Mouse (Mus musculus): ENCODE data around the gene Btn2a2.
"Not testable (repeated sequence)": the region's sequence is repeated elsewhere in the genome, so short reads cannot be mapped to it uniquely, and the experiment has no call there.

Btn2a2 gene

GRCm38 (mm10) chr13:23488400-23489322 is at the start of gene Btn2a2:
Btn2a2 (minus strand) TSS chr13:23488857.
- DNase-seq (ENCODE audit: low read depth in 2 of 2, low spot score in 2 of 2): peak; percentile 11 to 14

GRCm38 (mm10) chr13:23538249-23538648 is 49.6 kb upstream of the Btn2a2 start:
- no peak for DNase-seq (ENCODE audit: low read depth in 2 of 2, low spot score in 2 of 2)

DNA sequence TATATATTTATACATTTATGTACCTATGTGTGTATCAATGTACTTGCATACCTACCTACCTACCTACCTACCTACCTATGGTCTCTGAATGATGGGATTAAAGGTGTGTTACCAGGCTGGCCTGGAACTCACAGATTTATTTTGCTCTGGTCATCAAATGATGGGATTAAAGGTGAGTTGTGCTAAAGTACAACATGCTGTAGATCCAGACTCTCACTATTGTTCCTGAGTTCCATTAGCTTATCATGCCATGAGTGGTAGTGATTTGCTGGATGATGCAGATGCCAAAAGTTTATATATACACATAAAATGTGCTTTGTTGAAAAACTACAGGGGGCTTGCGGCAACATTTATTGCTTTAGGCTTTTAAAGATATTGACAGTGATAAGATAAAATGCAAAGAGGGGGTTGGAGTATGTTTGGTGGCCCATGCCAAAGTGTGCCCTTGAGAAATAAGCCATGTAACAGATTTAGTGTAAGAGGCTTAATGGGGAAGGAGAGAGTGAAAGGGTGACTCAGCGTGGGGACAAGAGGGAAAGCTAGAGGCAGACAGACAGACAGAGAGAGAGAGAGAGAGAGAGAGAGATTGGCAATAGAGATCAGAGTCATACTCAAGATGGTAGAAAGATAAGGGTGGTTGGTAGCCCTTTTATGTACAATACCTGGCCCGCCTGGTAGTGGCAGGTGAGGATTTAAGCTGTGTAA is 48.5 kb upstream of the Btn2a2 start:
- DNase-seq (ENCODE audit: low read depth in 2 of 2, low spot score in 2 of 2): no peak

DNA sequence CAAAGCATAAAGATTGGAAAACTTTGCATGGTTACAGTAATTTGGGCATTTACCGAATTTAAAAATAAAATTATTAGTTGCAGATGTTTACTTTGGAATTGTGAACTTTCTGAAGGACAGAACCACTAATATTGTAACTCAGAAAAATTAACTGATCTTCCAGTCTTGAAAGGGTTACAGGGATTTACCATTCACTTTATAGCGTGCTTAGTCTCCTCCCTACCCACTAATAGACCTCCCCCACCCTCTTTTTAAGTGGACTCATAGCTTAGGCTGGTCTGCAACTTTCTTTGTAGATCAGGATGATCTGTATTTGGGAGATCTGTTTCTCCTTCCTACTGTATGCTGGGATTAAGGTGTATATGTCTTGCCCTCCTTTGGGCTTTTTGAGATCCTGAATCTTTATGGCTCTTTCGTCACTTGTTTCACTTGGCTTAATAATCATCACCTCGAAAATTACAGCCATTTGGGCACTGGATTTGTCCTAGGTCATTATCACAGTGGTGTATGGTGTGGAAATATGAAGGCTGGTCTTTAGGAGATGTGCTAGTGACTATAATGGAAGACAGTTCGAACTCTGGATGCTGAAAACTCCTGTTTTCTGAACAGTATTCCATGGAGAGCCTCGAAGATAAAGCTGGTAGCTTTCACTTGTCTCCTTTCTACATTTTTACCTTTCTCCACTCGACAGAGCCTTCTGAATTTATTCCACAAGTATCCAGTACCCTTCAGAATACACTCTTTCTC is 47.6 kb upstream of the Btn2a2 start:
- DNase-seq (ENCODE audit: low read depth in 2 of 2, low spot score in 2 of 2): no peak

DNA sequence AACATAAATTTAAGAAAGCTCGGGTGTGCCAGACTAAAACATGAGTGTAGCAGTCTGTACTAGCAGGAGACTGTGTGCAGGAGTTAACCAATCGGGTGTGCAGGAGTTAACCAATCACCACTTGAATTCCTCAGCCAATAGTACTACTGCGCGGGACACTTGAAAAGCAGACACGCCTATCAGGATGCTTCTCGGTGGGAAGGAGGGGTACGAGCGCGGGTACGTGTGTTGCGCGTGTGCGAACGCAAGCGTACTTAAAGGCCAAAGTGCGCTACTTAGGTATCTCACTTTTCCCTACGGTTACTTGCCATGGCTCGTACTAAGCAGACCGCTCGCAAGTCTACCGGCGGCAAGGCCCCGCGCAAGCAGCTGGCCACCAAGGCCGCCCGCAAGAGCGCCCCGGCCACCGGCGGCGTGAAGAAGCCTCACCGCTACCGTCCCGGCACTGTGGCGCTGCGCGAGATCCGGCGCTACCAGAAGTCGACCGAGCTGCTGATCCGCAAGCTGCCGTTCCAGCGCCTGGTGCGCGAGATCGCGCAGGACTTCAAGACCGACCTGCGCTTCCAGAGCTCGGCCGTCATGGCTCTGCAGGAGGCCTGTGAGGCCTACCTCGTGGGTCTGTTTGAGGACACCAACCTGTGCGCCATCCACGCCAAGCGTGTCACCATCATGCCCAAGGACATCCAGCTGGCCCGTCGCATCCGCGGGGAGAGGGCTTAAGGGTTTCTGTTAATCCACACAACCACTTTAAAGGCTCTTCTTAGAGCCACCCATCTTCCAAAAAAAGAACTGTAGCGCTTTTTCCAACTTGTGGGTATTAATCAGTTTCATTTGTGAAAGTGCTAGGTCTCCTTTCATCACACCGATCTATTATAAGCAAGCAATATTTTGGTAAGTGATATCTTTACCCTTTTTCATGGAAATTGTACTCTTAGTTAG is 46.7 kb upstream of the Btn2a2 start, which contains the start of gene Hist1h3g:
Gene Hist1h3g, plus strand, starts transcription at position 286 of the 939 bp plus-strand sequence.
- peak; percentile 65 to 81 for DNase-seq (ENCODE audit: low read depth in 2 of 2, low spot score in 2 of 2)

GRCm38 (mm10) chr13:23534368-23535131 is 45.9 kb upstream of the Btn2a2 start:
- DNase-seq (ENCODE audit: low read depth in 2 of 2, low spot score in 2 of 2): no peak

DNA sequence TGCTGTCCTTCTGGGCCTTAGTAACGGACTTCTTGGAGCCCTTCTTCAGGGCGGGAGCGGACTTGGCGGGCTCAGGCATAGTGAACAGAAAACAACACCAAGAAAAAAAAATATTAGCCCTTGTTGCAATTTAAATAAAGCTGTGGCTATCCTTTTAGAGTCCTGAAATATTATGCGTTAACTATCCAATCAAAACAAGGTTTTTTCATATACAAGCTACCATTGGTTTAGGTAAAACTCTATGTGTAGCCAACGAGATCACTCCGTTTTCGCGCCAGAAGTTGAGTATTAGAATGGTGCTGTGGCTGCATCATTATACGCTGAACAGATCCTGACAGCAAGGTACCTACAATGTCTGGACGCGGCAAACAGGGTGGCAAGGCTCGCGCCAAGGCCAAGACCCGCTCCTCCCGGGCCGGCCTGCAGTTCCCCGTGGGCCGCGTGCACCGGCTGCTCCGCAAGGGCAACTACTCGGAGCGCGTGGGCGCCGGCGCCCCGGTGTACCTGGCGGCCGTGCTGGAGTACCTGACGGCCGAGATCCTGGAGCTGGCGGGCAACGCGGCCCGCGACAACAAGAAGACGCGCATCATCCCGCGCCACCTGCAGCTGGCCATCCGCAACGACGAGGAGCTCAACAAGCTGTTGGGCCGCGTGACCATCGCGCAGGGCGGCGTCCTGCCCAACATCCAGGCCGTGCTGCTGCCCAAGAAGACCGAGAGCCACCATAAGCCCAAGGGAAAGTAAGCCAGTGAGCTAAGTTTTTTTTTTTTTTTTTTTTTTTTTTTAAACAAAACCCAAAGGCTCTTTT is 45.1 kb upstream of the Btn2a2 start, which contains the start of gene Hist1h2af:
Gene Hist1h2af, plus strand, starts transcription at position 347 of the 808 bp plus-strand sequence.
- DNase-seq (ENCODE audit: low read depth in 2 of 2, low spot score in 2 of 2): not testable (repeated sequence)

DNA sequence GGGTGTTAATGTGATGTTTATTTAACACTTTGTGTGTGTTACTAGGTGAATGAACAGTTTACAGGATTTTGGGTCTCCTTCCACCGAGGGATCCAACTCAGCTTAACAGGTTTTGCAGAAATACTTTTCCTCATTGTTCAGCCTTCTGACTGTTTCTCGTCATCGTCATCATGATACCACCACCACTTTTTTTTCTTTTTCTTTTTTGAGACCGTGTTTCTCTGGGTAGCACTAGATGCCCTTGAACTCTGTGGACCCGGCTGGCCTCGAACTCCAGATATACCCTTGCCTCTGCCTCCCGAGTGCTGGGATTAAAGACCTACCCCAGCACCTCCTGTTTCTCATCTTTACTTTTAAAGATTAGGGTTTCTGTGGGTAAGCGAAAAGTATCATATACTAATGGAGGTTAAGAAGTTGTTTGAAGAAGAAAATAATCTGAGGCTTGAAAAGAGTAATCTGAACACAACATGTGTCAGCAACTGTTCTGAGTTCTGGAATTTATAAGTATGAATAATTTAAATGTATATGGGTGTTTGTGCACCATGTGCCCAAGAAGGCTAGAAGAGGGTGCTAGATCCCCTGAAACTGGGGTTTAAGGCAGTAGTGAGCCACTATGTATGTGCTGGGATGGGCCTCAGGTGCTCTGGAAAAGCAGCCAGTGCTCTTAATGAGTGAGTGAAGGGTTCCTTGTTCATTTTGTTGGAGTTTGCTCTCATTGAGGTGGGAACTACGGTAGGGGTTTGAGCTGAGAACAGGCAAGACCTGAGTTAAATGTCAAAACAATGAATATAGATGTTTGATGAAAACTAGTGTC is 43.8 kb upstream of the Btn2a2 start:
- DNase-seq (ENCODE audit: low read depth in 2 of 2, low spot score in 2 of 2): no peak

DNA sequence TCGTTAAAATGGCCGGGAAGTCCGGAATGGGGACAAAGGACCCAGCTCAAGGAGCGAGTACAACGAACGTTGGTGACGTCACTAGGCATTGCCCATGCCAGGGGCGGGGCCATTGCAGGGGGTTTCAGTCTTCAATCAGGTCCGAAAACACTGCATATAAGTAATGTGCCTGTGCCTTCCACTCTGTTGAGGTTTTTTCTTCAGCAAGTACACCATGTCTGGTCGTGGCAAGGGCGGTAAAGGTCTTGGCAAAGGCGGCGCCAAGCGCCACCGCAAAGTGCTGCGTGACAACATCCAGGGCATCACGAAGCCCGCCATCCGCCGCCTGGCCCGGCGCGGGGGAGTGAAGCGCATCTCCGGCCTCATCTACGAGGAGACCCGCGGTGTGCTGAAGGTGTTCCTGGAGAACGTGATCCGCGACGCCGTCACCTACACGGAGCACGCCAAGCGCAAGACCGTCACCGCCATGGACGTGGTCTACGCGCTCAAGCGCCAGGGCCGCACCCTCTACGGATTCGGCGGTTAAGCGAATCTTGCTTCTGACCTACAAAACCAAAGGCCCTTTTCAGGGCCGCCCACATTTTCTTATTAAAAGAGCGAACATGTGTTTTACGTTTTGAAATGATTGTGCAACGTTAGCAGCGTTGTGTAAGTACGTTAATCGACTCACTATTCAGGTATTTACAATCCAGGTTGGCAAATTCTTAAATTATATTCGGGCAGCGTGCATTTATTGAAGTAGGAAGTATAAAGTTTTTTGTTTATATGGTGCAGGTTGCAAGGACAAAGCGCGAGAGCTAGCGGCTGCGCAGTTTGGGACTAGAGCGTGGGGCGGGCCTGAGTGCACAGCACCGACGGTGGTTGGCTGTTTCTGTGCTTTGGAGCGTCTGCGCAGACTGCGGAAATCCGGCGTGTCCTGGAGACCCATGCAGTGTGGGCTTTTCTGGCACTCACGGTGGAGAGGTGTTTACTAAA is 42.5 kb upstream of the Btn2a2 start, which contains the start of gene Hist1h4h:
Gene Hist1h4h, plus strand, starts transcription at position 150 of the 975 bp plus-strand sequence.
- DNase-seq (ENCODE audit: low read depth in 2 of 2, low spot score in 2 of 2): peak; percentile 91 to 95

GRCm38 (mm10) chr13:23530181-23530900 is 41.7 kb upstream of the Btn2a2 start:
- peak; percentile 82 to 85 for DNase-seq (ENCODE audit: low read depth in 2 of 2, low spot score in 2 of 2)

GRCm38 (mm10) chr13:23529480-23530165 is 41.0 kb upstream of the Btn2a2 start:
- no peak for DNase-seq (ENCODE audit: low read depth in 2 of 2, low spot score in 2 of 2)

- DNase-seq (ENCODE audit: low read depth in 2 of 2, low spot score in 2 of 2): no peak
These were observed 40.3 kb upstream of the Btn2a2 start for GRCm38 (mm10) chr13:23529005-23529404.

GRCm38 (mm10) chr13:23526312-23526711 is 37.7 kb upstream of the Btn2a2 start:
- peak; percentile 91 to 92 for DNase-seq (ENCODE audit: low read depth in 2 of 2, low spot score in 2 of 2)

DNA sequence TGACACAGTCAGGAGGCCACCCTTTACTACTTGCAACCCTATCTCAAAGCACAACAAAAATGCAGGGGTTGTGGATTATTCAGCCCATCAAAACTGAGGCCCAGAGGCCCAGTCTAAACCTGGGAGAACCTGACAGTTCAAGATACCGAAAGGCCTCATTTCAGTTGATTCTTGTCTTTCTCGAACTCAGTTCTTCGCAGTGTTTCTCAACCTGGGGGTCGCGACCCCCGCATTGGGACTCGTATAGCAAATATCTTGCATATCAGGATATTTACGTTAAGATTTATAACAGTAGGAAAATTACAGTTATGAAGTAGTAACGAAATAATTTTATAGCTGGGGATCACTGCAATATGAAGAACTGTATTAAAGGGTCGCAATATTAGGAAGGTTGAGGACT is 37.2 kb upstream of the Btn2a2 start:
- DNase-seq (ENCODE audit: low read depth in 2 of 2, low spot score in 2 of 2): no peak

- peak; percentile 65 to 78 for DNase-seq (ENCODE audit: low read depth in 2 of 2, low spot score in 2 of 2)
These were observed 36.0 kb upstream of the Btn2a2 start for GRCm38 (mm10) chr13:23524654-23525053.

Data from CD8-positive naive resting alpha-beta T cell, adult 2 months (primary cell).